Mouse (Mus musculus) thymus, adult 2 months (tissue): ENCODE data around the gene Parp8. TPM values are rescaled to one million over a fixed set of nuclear protein-coding genes. Genes with fewer than 3 reads are reported as not detected.

Experiments
- DNase-seq: peaks from one replicate; pipeline ENCODE4 v3.0.0; 2021
- H3K27ac ChIP-seq: fragments of 200-500 bp; 2 replicates; pipeline ENCODE4 v1.5.1; 2012; ENCODE audit warnings: low read length, control low read depth; ENCODE audit not compliant: control insufficient read depth, insufficient read depth
- H3K27me3 ChIP-seq: fragments of 200-500 bp; 2 replicates; pipeline ENCODE4 v1.6.1; 2012; ENCODE audit warnings: mild to moderate bottlenecking, low read length, moderate library complexity, mixed read lengths; ENCODE audit not compliant: control insufficient read depth, insufficient read depth
- H3K36me3 ChIP-seq: fragments of 200-500 bp; 2 replicates; pipeline ENCODE4 v1.6.1; 2012; ENCODE audit warnings: mild to moderate bottlenecking, low read length, moderate library complexity; ENCODE audit not compliant: control insufficient read depth, insufficient read depth
- H3K4me1 ChIP-seq: fragments of 200-500 bp; replicated peaks from 2 replicates; pipeline ENCODE4 v1.6.1; 2012; ENCODE audit warnings: low read length; ENCODE audit not compliant: control insufficient read depth, insufficient read depth
- H3K4me3 ChIP-seq: fragments of 200-500 bp; 2 replicates; pipeline ENCODE4 v1.5.1; 2012; ENCODE audit warnings: mild to moderate bottlenecking, low read length, control low read depth, moderate library complexity; ENCODE audit not compliant: control insufficient read depth, insufficient read depth
- CTCF ChIP-seq: fragments of 200-500 bp; IDR thresholded peaks from 2 replicates; pipeline ENCODE4 v1.5.1; 2012; ENCODE audit warnings: mild to moderate bottlenecking, control low read depth, low read length, moderate library complexity, borderline replicate concordance; ENCODE audit not compliant: control insufficient read depth, poor library complexity, insufficient read depth; ENCODE audit errors: extremely low read depth
- POLR2A ChIP-seq: fragments of 200-500 bp; IDR thresholded peaks from 2 replicates; pipeline ENCODE4 v1.6.1; 2012; ENCODE audit warnings: mild to moderate bottlenecking, low read length, control low read depth, moderate library complexity; ENCODE audit not compliant: control insufficient read depth, poor library complexity, insufficient read depth; ENCODE audit errors: extremely low read depth
- WGBS: fragments of 180-500 bp; shearing (Covaris S2); methylation state at CpG from one replicate; pipeline ENCODE4 v1.1.7; 2018; 5-methylcytosine and 5-hydroxymethylcytosine counted together
- polyA plus RNA-seq: library from polyadenylated mRNA; depleted of rRNA; stranded (reverse); fragments of >200 nt; gene quantifications from 2 replicates; pipeline ENCODE4 v1.2.3, GENCODE M21; 2012

Gene Parp8
- polyA plus RNA-seq, 1 experiment = 17.4 TPM

DNA sequence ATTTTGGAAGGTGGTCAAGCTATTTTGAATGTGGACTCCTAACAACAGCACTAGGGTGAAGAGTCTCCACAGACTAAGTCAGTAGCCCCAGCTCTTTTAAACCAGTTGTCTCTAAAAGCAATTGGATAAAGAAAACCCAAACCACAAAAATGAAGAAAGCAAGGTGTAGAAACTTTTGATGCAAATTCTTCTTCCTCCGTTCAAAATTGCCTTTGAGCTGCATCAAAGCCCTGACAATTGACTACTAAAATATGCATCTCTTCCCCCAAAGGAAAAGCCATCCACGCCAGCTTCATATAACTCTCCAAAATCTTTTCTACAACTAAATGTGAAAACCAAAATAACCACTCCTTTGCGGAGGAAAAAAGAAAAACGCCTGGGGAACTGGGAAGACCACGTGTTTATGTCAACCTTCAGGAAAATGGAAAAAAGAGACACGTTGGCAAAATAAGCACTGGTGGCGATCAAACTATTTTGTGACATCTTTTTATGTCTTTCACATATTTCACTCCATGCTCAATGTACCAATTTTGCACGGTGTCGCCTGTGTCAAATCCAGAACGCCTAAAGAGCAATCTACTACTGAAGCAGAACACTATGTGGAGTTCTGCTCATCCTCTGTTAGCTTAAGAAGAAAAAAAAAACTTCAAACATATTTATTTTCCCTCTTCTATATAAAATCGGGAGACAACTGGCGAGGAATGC, 1.8 kb downstream of the Parp8 start:
- Histone ChIP-seq H3K27ac (peak overlapping the region; percentile 88; the same call in 1 of the 2 replicates), H3K4me1 (peaks cover 6% of the 10 kb centered on the region), H3K36me3 (no peaks in the 10 kb centered on the region), H3K27me3 (peaks cover 3% of the 10 kb centered on the region; the same call in 1 of the 2 replicates), H3K4me3 (no peak overlapping the region)
- no peak for DNase-seq
- 2% methylated on average over 12 of the region's 12 CpGs for WGBS
- TF ChIP-seq CTCF = no peak
- no peak for TF ChIP-seq POLR2A

DNA sequence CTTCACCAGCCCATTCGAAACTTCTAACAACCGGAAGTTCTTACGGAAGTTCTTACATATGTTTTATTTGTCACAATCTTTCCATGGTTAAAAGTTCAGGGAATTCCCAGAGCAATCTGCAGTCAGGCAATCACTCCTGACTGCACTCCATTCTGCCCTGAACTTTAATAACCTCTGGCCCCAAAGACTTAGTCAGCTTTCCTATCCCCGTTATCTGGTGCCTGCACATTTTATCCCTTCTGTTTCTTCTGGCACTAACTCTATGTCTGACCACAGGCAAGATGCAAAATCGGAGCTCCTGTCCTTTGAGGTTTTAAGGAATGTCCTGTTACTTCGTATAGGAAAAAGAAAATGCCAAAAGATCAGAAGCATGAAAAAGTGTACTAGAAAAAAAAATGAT, 4.7 kb downstream of the Parp8 start:
- Histone ChIP-seq H3K27me3 (peaks cover under 1% of the 10 kb centered on the region; the same call in 1 of the 2 replicates), H3K4me3 (no peak overlapping the region), H3K27ac (no peak overlapping the region), H3K36me3 (no peaks in the 10 kb centered on the region), H3K4me1 (peaks cover 4% of the 10 kb centered on the region; the same call in 1 of the 2 replicates)
- 55% methylated on average over 6 of the region's 6 CpGs for WGBS
- TF ChIP-seq POLR2A (no peak), CTCF (no peak)
- DNase-seq = no peak

DNA sequence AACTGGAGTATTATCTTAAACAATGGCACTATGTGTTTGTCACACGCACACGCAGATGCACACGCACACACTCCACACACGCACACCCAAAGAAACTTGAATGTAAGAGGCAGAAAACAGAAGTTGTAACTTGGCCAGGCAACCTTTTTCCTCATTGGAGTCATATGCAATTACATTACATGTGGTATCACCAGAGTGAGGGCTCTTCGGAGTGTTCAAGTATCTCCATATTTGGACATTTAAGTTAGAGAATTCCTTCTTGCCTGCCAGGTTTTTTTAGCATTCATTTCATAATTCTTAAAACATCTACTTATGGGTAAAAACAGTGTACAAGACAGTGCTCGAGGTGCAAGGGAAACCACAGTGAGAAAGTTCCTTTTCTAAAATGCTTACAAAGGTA, 6.7 kb downstream of the Parp8 start:
- 82% methylated on average over 6 of the region's 6 CpGs for WGBS
- Histone ChIP-seq H3K4me1 (0 out of 2 replicates have a peak, but pooled peaks cover 3% of the 10 kb centered on the region), H3K36me3 (no peaks in the 10 kb centered on the region), H3K4me3 (no peak overlapping the region), H3K27ac (no peak overlapping the region), H3K27me3 (no peaks in the 10 kb centered on the region)
- TF ChIP-seq POLR2A = no peak
- no peak for TF ChIP-seq CTCF
- DNase-seq = no peak

DNA sequence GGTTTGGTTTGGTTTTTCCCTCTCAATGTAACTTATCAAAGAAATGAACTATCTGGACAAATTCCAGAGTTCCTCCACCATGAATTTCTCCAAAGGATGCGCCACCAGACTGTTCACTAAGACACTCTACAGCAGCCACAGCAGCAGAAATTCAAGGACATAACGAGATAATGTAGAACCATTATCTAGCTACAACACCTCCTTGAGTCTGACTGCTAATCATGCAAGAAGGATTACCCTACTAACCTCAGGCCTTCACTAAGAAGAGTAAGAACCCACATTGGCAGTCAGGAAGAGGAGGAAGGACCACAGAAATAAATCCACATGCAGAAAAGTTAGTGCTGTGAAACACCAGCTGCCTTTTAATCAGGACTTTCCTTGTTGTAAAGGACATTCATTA, 11.8 kb downstream of the Parp8 start:
- Histone ChIP-seq H3K27me3 (no peaks in the 10 kb centered on the region), H3K27ac (no peak overlapping the region), H3K4me1 (no peaks in the 10 kb centered on the region), H3K4me3 (no peak overlapping the region), H3K36me3 (no peaks in the 10 kb centered on the region)
- WGBS = 98% methylated on average over 2 of the region's 2 CpGs
- no peak for TF ChIP-seq CTCF
- no peak for TF ChIP-seq POLR2A
- no peak for DNase-seq

DNA sequence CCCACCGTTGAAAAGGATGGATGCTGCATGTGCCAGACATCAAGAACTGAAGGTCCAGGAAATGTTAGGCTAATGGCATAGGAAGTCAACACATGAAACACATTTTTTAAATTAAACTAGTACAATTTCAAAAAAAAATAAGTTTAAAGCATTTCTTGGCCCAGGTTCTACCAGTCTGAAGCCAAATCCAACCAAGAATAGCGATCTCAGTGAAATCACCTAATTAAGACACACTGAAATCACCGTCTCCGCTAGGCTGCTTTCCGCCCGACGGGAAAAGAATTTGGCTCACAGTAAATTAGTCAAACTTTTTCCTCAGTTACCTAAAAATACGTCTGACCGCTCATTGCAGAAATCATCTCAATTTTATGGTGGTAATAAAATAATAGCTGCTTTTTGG, 13.3 kb downstream of the Parp8 start:
- H3K27ac ChIP-seq = no peak overlapping the region
- no peak for DNase-seq
- 96% methylated on average over 9 of the region's 9 CpGs for WGBS
- H3K4me3 ChIP-seq = no peak overlapping the region
- TF ChIP-seq CTCF = no peak
- no peak for TF ChIP-seq POLR2A
- no peaks in the 10 kb centered on the region for H3K4me1 ChIP-seq
- no peaks in the 10 kb centered on the region for H3K36me3 ChIP-seq
- no peaks in the 10 kb centered on the region for H3K27me3 ChIP-seq

DNA sequence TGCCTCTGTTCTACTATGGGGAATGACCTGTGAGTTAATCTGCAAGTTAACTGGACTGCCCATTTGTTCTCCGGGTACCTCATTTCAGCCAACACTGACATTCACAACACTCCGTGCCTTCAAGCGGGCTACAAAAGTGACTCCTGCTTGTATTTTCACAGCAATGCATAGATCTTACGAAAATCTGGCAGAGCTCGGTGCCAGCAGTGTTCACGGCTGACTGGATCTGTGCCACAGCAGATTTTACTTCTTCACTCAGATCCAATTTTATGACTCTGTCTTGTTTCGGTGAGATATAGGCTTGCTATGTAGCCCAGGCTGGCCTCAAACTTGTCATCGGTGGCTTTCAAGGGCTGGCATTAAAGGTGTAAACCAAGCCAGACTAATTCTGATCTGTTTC, 15.2 kb downstream of the Parp8 start:
- no peak for DNase-seq
- no peak overlapping the region for H3K4me3 ChIP-seq
- H3K27ac ChIP-seq = no peak overlapping the region
- no peaks in the 10 kb centered on the region for H3K36me3 ChIP-seq
- TF ChIP-seq POLR2A (no peak), CTCF (no peak)
- no peaks in the 10 kb centered on the region for H3K27me3 ChIP-seq
- WGBS = 97% methylated on average over 8 of the region's 8 CpGs
- H3K4me1 ChIP-seq = no peaks in the 10 kb centered on the region
